Mouse (Mus musculus): ENCODE results near the gene Dars2. TPM values are rescaled to one million over a fixed set of nuclear protein-coding genes. Genes with fewer than 3 reads are reported as not detected.

Dars2 gene
- total RNA-seq, 2 experiments from 2014 or later, result 23.4 to 26.1 TPM

DNA sequence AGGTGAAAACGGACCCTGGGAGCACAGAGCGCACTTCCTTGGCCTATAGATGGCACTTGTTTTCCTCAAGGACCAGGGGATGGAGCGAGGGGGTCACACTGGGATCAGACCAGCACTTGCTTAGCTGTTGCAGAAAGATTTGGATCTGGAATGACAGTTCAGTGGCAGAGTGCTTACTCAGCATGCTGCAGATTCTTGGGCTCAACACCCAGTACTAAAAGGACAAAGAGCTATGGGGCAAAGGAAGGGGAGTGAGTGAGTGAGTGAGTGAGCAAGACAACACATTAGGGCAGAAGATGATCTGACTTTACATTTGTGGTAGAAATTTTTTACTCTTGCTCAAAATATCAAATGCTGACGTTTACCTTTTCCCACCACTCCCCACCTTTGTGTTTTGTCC lies 65.5 kb downstream of the Dars2 start:
- intact Hi-C loops (cut with DNase I), result no loop called here
- DNase-seq (ENCODE audit: low spot score in 2 of 2), result no peak

GRCm38 (mm10) chr1:160993851-160994250 lies 76.6 kb downstream of the Dars2 start:
- DNase-seq (ENCODE audit: low spot score in 2 of 2), result no peak
- intact Hi-C loops (cut with DNase I), result no loop called here

Other genes starting within 250 kb of the Dars2 start
- 10 to 100 TPM; 40.3 to 46.4 TPM for gene Rc3h1, start 164.2 kb downstream of the Dars2 start, total RNA-seq (2021)
- under 1 TPM; 0.27 to 0.57 TPM for gene Serpinc1, start 92.1 kb downstream of the Dars2 start, total RNA-seq (2021)
- gene Zbtb37, start 35.8 kb downstream of the Dars2 start, total RNA-seq (2021), result 10 to 100 TPM; 17.6 to 18.2 TPM
- 1 to 10 TPM; 1.2 to 1.8 TPM for gene Cenpl, start 55 bp upstream of the Dars2 start, total RNA-seq (2021)
- 10 to 100 TPM; 15.3 to 16.9 TPM for gene Klhl20, start 60.9 kb upstream of the Dars2 start, total RNA-seq (2021)
- 10 to 100 TPM; 51.6 to 57.1 TPM for gene Ankrd45, start 72.0 kb upstream of the Dars2 start, total RNA-seq (2021)
- not detected for gene Tex50, start 88.7 kb upstream of the Dars2 start, total RNA-seq (2021)
- gene Prdx6, start 180.6 kb upstream of the Dars2 start, total RNA-seq (2021), result 100 to 1,000 TPM; 321 to 335 TPM

Data from left cerebral cortex, postnatal 25 days (tissue).